Comparison of ENCODE assay signal across 8 mouse cellular contexts in the genomic region with DNA sequence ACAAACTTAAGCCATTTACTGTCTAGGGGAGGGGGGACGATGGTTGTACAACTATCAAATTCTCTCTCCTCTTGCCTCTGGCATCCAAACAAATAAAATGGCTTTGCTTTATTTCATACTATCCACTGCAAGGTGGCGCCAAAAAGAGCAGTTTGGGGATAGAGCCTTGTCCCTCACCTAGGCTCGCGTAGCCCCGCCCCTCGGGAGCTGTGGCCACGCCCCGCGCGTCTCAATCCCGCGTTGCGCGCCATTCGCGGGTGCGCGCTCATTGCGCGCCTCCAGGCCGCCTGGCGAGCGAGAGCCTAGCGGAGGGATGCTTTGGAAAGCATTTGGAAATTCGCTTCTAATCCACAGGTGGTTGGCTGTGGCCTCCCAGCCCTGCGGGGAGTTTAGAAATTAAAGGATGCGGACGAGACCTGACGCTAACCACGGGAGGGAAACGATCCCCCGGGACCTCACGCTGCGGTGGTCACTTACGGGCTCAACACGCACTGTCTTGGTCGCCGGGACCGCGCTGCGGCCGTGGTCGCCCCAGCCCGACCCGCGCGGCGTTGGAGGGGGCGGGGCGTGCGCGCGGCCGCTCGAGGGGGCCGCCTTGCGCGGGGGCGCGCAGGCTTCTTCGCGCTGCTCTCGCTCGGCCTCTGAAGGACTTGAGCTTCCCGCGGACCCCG. TPM values are rescaled to one million over a fixed set of nuclear protein-coding genes. Genes with fewer than 3 reads are reported as not detected.
DNase-seq lines count a peak whose midpoint lies in the region; ATAC-seq and TF ChIP-seq lines count a peak whose summit lies in the region.

No protein-coding gene starts in this region.

- peak; percentile 80 for ATAC-seq in forebrain, embryonic 15.5 days (replicated peaks)
- peak; percentile 74 for ATAC-seq in lung, embryonic 14.5 days (ENCODE audit: insufficient read depth)

- peak; percentile 92 for DNase-seq in ES-CJ7 (ENCODE audit: low read depth, low spot score)
- DNase-seq in cerebellum, adult 11 months, result peak; percentile 98
- DNase-seq in heart, postnatal 36 days, result peak; percentile 91 to 93
- peak; percentile 84 to 85 for DNase-seq in layer of hippocampus, adult 2 months (ENCODE audit: low spot score in 2 of 2)
- DNase-seq in lung, embryonic 14.5 days, result peak; percentile 97
- peak; percentile 96 for DNase-seq in thymus, adult 2 months

- H3K4me2 ChIP-seq in forebrain, embryonic 15.5 days (replicated peaks), result peak overlapping the region; percentile 52
- H3K4me2 ChIP-seq in lung, embryonic 14.5 days, result peak overlapping the region; percentile 60

- peak overlapping the region; percentile 67 for H3K4me3 ChIP-seq in forebrain, embryonic 15.5 days
- peak overlapping the region; percentile 93 for H3K4me3 ChIP-seq in layer of hippocampus, adult 2 months
- H3K4me3 ChIP-seq in lung, embryonic 14.5 days (ENCODE audit: low read depth, low read length), result peak overlapping the region; percentile 73
- peak overlapping the region; percentile 74 for H3K4me3 ChIP-seq in olfactory bulb, adult 2 months (ENCODE audit: insufficient read depth, low read depth, low read length)
- H3K4me3 ChIP-seq in thymus, adult 2 months (ENCODE audit: control insufficient read depth, insufficient read depth, low read length), result peak overlapping the region; percentile 98

- TF ChIP-seq POLR2A in olfactory bulb, adult 2 months (IDR thresholded peaks at IDR 0.05; ENCODE audit: insufficient read depth, low read depth, low read length), result 0 out of 2 replicates have a peak, but pooled peaks have one; percentile 15
- TF ChIP-seq POLR2A in thymus, adult 2 months (IDR thresholded peaks at IDR 0.05; ENCODE audit: control insufficient read depth, extremely low read depth, insufficient read depth, low read length, poor library complexity), result peak; percentile 58; the same call in 1 of the 2 replicates

- H3K9me3 ChIP-seq in forebrain, embryonic 15.5 days, result no peaks in the 10 kb centered on the region
- H3K9me3 ChIP-seq in lung, embryonic 14.5 days (ENCODE audit: low read depth, low read length), result no peaks in the 10 kb centered on the region

- intact Hi-C loops in heart, postnatal 36 days (cut with DNase I), result loop anchor here (1.0 kb wide), 1 partner anchor 32 kb away; no protein-coding TSS in a partner anchor

- H3K27ac ChIP-seq in forebrain, embryonic 15.5 days (replicated peaks), result peak overlapping the region; percentile 83
- H3K27ac ChIP-seq in layer of hippocampus, adult 2 months, result peak overlapping the region; percentile 94
- H3K27ac ChIP-seq in lung, embryonic 14.5 days (ENCODE audit: low read depth), result peak overlapping the region; percentile 98
- peak overlapping the region; percentile 56 for H3K27ac ChIP-seq in olfactory bulb, adult 2 months (ENCODE audit: insufficient read depth, low read depth, low read length)
- H3K27ac ChIP-seq in thymus, adult 2 months (ENCODE audit: control insufficient read depth, insufficient read depth, low read length), result peak overlapping the region; percentile 56

- H3K9ac ChIP-seq in forebrain, embryonic 15.5 days (replicated peaks), result peak overlapping the region; percentile 60
- H3K9ac ChIP-seq in lung, embryonic 14.5 days, result peak overlapping the region; percentile 73

- peak; percentile 65 for TF ChIP-seq CTCF in layer of hippocampus, adult 2 months (conservative IDR thresholded peaks at IDR 0.05)
- peak; percentile 44 for TF ChIP-seq CTCF in lung, embryonic 14.5 days (IDR thresholded peaks at IDR 0.05; ENCODE audit: low read depth)
- TF ChIP-seq CTCF in olfactory bulb, adult 2 months (IDR thresholded peaks at IDR 0.05; ENCODE audit: insufficient read depth, low read depth, low read length), result no peak
- peak; percentile 61; the same call in 1 of the 2 replicates for TF ChIP-seq CTCF in thymus, adult 2 months (IDR thresholded peaks at IDR 0.05; ENCODE audit: borderline replicate concordance, control insufficient read depth, extremely low read depth, insufficient read depth, low read length, poor library complexity)

- H3K27me3 ChIP-seq in forebrain, embryonic 15.5 days, result no peaks in the 10 kb centered on the region
- H3K27me3 ChIP-seq in lung, embryonic 14.5 days (ENCODE audit: insufficient read depth, low read length), result no peaks in the 10 kb centered on the region
- no peaks in the 10 kb centered on the region for H3K27me3 ChIP-seq in thymus, adult 2 months (ENCODE audit: control insufficient read depth, insufficient read depth, low read length)

- peaks cover 5% of the 10 kb centered on the region; the same call in 1 of the 2 replicates for H3K4me1 ChIP-seq in forebrain, embryonic 15.5 days
- H3K4me1 ChIP-seq in lung, embryonic 14.5 days (ENCODE audit: insufficient read depth), result no peaks in the 10 kb centered on the region
- H3K4me1 ChIP-seq in olfactory bulb, adult 2 months (ENCODE audit: control insufficient read depth, insufficient read depth, low read length), result no peaks in the 10 kb centered on the region
- peaks cover 4% of the 10 kb centered on the region; the same call in 1 of the 2 replicates for H3K4me1 ChIP-seq in thymus, adult 2 months (replicated peaks; ENCODE audit: control insufficient read depth, insufficient read depth, low read length)

- no peaks in the 10 kb centered on the region for H3K36me3 ChIP-seq in forebrain, embryonic 15.5 days
- H3K36me3 ChIP-seq in lung, embryonic 14.5 days (ENCODE audit: insufficient read depth), result peaks cover 9% of the 10 kb centered on the region; the same call in 1 of the 2 replicates
- H3K36me3 ChIP-seq in thymus, adult 2 months (ENCODE audit: control insufficient read depth, insufficient read depth, low read length), result peaks cover 12% of the 10 kb centered on the region

- under 1% methylated on average over 67 of the region's 67 CpGs for WGBS in forebrain, embryonic 15.5 days
- WGBS in lung, embryonic 14.5 days, result under 1% methylated on average over 67 of the region's 67 CpGs
- WGBS in olfactory bulb, adult 2 months, result under 1% methylated on average over 67 of the region's 67 CpGs
- under 1% methylated on average over 67 of the region's 67 CpGs for WGBS in thymus, adult 2 months

RNA-seq across cellular contexts. Expression of a gene that starts 0.9 kb away (rescaled TPM):
- 9.5 and 10.2 TPM in 2 replicates for polyA plus RNA-seq in forebrain, embryonic 15.5 days (2015; fragmentation: Nextera tagmentation; extraction: Ambion mirVana)
- total RNA-seq in heart, postnatal 36 days (2021), result 1 to 10 TPM; 3.7 TPM
- total RNA-seq in layer of hippocampus, adult 2 months (2021), result 1 to 10 TPM; 5.2 to 5.3 TPM
- polyA plus RNA-seq in lung, embryonic 14.5 days (2014; fragmentation: Nextera tagmentation; extraction: Ambion mirVana), result 13.5 and 15.7 TPM in 2 replicates
- not detected in 2 replicates for polyA plus RNA-seq in olfactory bulb, adult 2 months (2012; ENCODE audit: insufficient read depth, insufficient read length, low replicate concordance, missing spikeins)
- polyA plus RNA-seq in thymus, adult 2 months (2012; rRNA removed), result 8.4 and 11.0 TPM in 2 replicates

RNA-seq across cellular contexts. Expression of a gene that starts 32.8 kb away (rescaled TPM):
- 101 and 114 TPM in 2 replicates for polyA plus RNA-seq in forebrain, embryonic 15.5 days (2015; fragmentation: Nextera tagmentation; extraction: Ambion mirVana)
- 10 to 100 TPM; 28.3 to 33.1 TPM for total RNA-seq in heart, postnatal 36 days (2021)
- 10 to 100 TPM; 24.4 to 27.1 TPM for total RNA-seq in layer of hippocampus, adult 2 months (2021)
- polyA plus RNA-seq in lung, embryonic 14.5 days (2014; fragmentation: Nextera tagmentation; extraction: Ambion mirVana), result 139 and 140 TPM in 2 replicates
- not detected in 2 replicates for polyA plus RNA-seq in olfactory bulb, adult 2 months (2012; ENCODE audit: insufficient read depth, insufficient read length, low replicate concordance, missing spikeins)
- polyA plus RNA-seq in thymus, adult 2 months (2012; rRNA removed), result 12.2 and 12.5 TPM in 2 replicates

Comparison
In these comparisons a context has a peak if more than half of its experiments do, and no peak if none do; other contexts are left out.
1. Peak in every context shown above with its lines: DNase-seq, ATAC-seq, H3K4me3 ChIP-seq and H3K27ac ChIP-seq.